Mouse (Mus musculus): Measurements from ENCODE around the gene Map3k4. TPM values are rescaled to one million over a fixed set of nuclear protein-coding genes. Genes with fewer than 3 reads are reported as not detected.
"Not testable (repeated sequence)": the region's sequence is repeated elsewhere in the genome, so short reads cannot be mapped to it uniquely, and the experiment has no call there.

Gene Map3k4
- polyA plus RNA-seq, 1 experiment from 2014 or later, result 44.3 TPM

DNA sequence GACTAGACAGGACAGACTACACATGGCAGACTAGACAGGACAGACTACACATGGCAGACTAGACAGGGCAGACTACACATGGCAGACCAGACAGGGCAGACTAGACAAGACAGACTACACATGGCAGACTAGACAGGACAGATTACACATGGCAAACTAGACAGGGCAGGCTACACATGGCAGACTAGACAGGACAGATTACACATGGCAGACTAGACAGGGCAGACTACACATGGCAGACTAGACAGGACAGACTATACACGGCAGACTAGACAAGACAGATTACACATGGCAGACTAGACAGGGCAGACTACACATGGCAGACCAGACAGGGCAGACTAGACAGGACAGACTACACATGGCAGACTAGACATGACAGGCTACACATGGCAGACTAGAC, 28.8 kb downstream of the Map3k4 start:
- ATAC-seq (ENCODE audit: borderline replicate concordance, extremely low read depth, low FRiP score, low TSS enrichment); H3K4me3 ChIP-seq; H3K9me3 ChIP-seq; H3K36me3 ChIP-seq; H3K27ac ChIP-seq; H3K4me2 ChIP-seq; H3K27me3 ChIP-seq; H3K9ac ChIP-seq: not testable (repeated sequence)
- 76% methylated on average over 1 of the region's 1 CpGs for WGBS
- H3K4me1 ChIP-seq, result peaks cover 15% of the 10 kb centered on the region

DNA sequence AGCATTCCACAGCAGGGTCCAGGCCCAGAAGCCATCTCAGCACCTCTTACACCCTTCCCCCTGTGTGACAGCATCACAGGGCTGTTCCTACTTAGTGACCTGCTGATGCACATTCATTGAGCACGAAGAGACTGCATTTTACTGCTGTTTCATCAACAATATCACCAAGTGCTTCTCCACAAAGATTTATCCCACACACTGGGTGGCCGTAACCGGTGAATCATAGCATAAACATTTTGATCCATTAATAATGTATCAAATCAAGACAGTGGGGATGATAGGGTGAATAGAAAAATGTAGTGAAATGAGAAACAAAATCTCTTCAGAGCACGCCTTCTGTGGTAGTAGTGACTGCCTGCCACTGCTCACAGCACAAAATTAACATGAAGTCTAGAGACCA, 29.7 kb downstream of the Map3k4 start:
- no peak for ATAC-seq (ENCODE audit: borderline replicate concordance, extremely low read depth, low FRiP score, low TSS enrichment)
- Histone ChIP-seq H3K27ac (no peak overlapping the region), H3K36me3 (no peaks in the 10 kb centered on the region), H3K27me3 (no peaks in the 10 kb centered on the region), H3K4me2 (no peak overlapping the region), H3K9me3 (no peaks in the 10 kb centered on the region), H3K9ac (no peak overlapping the region), H3K4me3 (no peak overlapping the region), H3K4me1 (peaks cover 8% of the 10 kb centered on the region)
- 74% methylated on average over 4 of the region's 4 CpGs for WGBS

DNA sequence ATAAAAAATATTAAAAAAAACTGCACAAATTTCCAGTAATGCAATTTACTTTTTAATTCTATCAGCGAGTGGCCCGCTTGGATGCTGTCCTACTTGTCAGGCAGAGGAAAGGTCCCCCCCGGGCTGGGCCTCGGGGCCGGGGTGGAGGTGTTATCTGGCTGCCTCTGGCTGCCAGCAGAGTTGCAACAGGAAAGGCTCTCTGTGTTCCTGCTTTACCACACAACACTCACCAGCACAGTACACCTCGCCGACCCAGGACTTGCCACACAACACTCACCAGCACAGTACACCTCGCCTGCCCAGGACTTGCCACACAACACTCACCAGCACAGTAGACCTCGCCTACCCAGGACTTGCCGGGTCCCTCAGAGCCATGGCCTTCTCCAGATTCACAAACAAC, 38.8 kb downstream of the Map3k4 start:
- H3K27ac ChIP-seq, result no peak overlapping the region
- H3K9ac ChIP-seq, result no peak overlapping the region
- H3K27me3 ChIP-seq, result no peaks in the 10 kb centered on the region
- no peak for ATAC-seq (ENCODE audit: borderline replicate concordance, extremely low read depth, low FRiP score, low TSS enrichment)
- H3K9me3 ChIP-seq, result no peaks in the 10 kb centered on the region; the same call in 1 of the 2 replicates
- H3K4me1 ChIP-seq, result no peaks in the 10 kb centered on the region
- H3K36me3 ChIP-seq, result peaks cover 22% of the 10 kb centered on the region; the same call in 1 of the 2 replicates
- H3K4me3 ChIP-seq, result no peak overlapping the region
- WGBS, result 79% methylated on average over 10 of the region's 10 CpGs
- H3K4me2 ChIP-seq, result no peak overlapping the region

DNA sequence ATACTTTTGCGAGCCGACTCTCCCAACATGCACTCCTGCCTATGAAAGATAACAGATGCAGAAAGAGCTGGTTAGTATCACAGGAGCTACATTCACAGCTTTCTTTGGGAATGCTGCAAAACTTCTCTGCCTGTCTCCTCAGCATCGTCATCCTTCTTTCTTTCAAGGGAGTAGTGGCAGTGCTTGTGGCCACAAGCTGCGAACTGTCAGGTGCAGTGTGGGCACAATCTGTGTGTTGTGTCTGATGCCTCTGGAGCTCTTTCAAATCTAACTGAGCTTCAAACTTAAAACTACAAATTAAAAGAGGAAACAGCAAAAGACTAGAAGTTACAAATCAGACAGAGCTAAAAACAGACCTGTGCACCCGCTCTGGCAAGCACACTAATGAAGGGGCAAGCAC, 40.5 kb downstream of the Map3k4 start:
- Histone ChIP-seq H3K9me3 (no peaks in the 10 kb centered on the region; the same call in 1 of the 2 replicates), H3K4me1 (no peaks in the 10 kb centered on the region), H3K27ac (no peak overlapping the region), H3K9ac (no peak overlapping the region), H3K27me3 (no peaks in the 10 kb centered on the region), H3K4me3 (no peak overlapping the region), H3K36me3 (peaks cover 18% of the 10 kb centered on the region; the same call in 1 of the 2 replicates), H3K4me2 (no peak overlapping the region)
- no peak for ATAC-seq (ENCODE audit: borderline replicate concordance, extremely low read depth, low FRiP score, low TSS enrichment)
- WGBS, result 77% methylated on average over 5 of the region's 5 CpGs

DNA sequence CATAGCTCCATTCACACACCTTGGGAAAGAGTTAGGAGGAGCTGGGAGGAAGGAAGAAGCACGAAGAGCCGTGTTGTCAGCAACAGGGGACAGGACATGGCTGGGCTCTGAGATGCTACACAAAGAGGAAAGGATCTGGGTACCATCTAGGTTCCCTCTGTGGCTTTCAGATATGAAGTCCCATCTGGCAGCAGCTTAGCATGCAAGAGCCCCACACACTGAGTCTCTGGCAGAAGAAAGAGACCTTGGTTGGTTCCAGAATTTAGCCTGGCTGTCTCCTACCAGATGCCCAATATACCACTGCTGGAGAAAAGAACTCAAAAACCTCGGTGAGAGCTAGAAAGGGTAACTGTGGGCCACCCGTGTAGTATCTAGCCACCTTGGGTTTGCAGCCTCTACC, 41.3 kb downstream of the Map3k4 start:
- H3K36me3 ChIP-seq, result peaks cover 16% of the 10 kb centered on the region; the same call in 1 of the 2 replicates
- H3K9me3 ChIP-seq, result no peaks in the 10 kb centered on the region

DNA sequence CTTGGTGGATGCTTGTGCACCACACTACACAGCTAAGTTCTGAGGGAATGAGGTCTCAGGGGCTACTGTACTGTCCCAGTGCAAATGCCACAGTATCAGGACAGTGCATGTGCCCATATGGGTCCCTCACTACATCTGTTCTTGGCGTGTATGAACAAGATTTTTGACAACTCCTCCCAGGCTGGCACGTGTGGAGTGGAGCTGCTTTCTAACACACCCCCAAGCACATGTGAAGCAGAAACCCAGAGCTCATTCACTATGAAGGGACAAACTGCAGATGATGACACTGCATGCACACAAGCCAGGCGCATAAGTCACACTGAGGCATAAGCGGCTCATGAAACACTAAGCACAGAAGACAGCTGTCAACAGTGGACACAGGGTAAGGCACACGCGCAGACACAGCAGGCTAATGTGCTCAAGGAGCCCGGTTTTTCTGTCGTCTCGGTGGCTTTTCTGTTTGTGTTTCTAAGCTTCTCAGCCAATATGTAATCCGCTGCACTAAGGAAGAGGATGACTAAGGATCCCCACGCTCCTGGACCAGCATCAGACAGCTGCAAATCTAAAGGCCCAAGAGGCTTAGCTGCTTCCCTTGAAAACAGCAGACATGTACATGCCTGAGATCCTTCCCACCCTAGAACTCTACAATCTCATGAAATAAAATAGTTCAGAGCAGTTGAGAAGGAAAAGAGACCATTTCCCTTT, 41.9 kb downstream of the Map3k4 start:
- Histone ChIP-seq H3K4me3 (no peak overlapping the region), H3K4me2 (no peak overlapping the region), H3K27ac (no peak overlapping the region), H3K9ac (no peak overlapping the region), H3K27me3 (no peaks in the 10 kb centered on the region), H3K9me3 (no peaks in the 10 kb centered on the region), H3K4me1 (no peaks in the 10 kb centered on the region), H3K36me3 (peaks cover 20% of the 10 kb centered on the region)
- WGBS, result 86% methylated on average over 11 of the region's 11 CpGs
- no peak for ATAC-seq (ENCODE audit: borderline replicate concordance, extremely low read depth, low FRiP score, low TSS enrichment)

More for the DNA sequence above, 41.3 kb downstream of the Map3k4 start:
- Histone ChIP-seq H3K4me1 (no peaks in the 10 kb centered on the region), H3K9ac (no peak overlapping the region), H3K4me2 (no peak overlapping the region), H3K4me3 (no peak overlapping the region), H3K27ac (no peak overlapping the region), H3K27me3 (no peaks in the 10 kb centered on the region)
- WGBS, result 78% methylated on average over 4 of the region's 4 CpGs
- no peak for ATAC-seq (ENCODE audit: borderline replicate concordance, extremely low read depth, low FRiP score, low TSS enrichment)

DNA sequence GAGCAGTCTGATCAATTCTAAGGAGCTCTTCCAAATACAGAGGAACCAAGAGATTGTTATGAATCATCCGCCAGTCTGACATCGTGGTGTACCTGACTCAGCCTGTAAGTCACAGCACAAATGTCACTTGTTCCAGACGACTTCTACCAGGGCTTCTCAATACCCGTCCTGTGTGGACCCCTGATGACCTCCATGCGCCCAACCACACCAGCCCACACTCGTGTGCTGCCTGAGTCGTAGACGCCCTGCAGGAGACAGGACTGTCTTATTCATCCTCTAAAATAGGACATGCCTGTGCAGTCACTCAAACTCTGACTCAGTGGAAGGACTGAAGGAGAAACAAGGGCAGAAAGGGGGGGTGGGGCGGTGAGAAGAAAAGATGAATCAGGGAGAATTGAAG, 42.8 kb downstream of the Map3k4 start:
- Histone ChIP-seq H3K4me3 (no peak overlapping the region), H3K36me3 (peaks cover 29% of the 10 kb centered on the region), H3K27me3 (no peaks in the 10 kb centered on the region), H3K4me1 (no peaks in the 10 kb centered on the region), H3K4me2 (no peak overlapping the region), H3K27ac (no peak overlapping the region), H3K9me3 (no peaks in the 10 kb centered on the region), H3K9ac (no peak overlapping the region)
- ATAC-seq (ENCODE audit: borderline replicate concordance, extremely low read depth, low FRiP score, low TSS enrichment), result no peak
- WGBS, result 77% methylated on average over 9 of the region's 9 CpGs

DNA sequence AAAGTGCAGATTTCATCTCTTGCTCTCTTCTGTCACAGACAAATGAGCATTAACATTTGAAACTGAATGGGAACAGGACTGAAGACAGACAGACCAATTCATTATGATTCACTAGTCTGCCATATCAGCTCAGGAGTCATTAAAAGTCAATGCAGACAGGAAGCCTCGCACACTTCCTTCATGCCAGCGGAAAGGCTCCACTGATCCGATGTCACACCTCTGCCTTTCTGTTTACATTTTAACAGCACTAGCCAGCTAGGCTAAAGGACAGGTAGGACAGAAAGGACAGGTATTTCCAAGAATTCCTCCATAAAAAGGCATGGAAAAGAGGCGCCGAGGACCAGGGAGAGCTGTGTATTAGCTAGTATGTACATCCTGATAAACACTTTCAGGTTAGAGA, 45.6 kb downstream of the Map3k4 start:
- WGBS, result 63% methylated on average over 5 of the region's 5 CpGs
- peaks cover 46% of the 10 kb centered on the region for H3K36me3 ChIP-seq
- ATAC-seq (ENCODE audit: borderline replicate concordance, extremely low read depth, low FRiP score, low TSS enrichment), result no peak

DNA sequence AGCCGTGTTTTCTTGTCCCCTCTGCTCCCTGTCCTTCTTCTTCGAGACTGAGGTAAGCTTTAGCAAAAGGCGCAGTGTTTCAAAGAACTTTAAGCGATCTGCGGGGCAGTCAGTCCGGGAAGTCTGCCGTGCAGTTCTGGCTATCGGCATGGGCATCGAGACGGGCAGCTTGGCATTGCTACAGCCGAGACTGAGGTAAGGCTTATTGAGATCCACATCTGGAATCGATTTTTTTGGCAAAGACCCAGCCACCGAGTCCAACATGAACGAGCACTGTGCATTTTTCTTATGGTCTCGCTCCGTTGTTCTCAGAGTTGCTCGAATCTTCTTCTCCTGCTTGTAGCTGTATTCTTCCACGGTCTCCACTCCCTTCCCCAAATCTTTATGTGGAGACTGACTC, 46.8 kb downstream of the Map3k4 start:
- 88% methylated on average over 18 of the region's 18 CpGs for WGBS
- H3K4me3 ChIP-seq, result no peak overlapping the region
- H3K4me2 ChIP-seq, result no peak overlapping the region
- no peak for ATAC-seq (ENCODE audit: borderline replicate concordance, extremely low read depth, low FRiP score, low TSS enrichment)
- no peak overlapping the region for H3K27ac ChIP-seq
- no peak overlapping the region for H3K9ac ChIP-seq
- no peaks in the 10 kb centered on the region for H3K27me3 ChIP-seq
- H3K9me3 ChIP-seq, result no peaks in the 10 kb centered on the region
- H3K4me1 ChIP-seq, result peaks cover 7% of the 10 kb centered on the region
- H3K36me3 ChIP-seq, result peaks cover 41% of the 10 kb centered on the region

More for the DNA sequence above, 45.6 kb downstream of the Map3k4 start:
- Histone ChIP-seq H3K4me3 (no peak overlapping the region), H3K9ac (no peak overlapping the region), H3K4me2 (no peak overlapping the region), H3K9me3 (no peaks in the 10 kb centered on the region), H3K4me1 (no peaks in the 10 kb centered on the region), H3K27me3 (no peaks in the 10 kb centered on the region), H3K27ac (no peak overlapping the region)

DNA sequence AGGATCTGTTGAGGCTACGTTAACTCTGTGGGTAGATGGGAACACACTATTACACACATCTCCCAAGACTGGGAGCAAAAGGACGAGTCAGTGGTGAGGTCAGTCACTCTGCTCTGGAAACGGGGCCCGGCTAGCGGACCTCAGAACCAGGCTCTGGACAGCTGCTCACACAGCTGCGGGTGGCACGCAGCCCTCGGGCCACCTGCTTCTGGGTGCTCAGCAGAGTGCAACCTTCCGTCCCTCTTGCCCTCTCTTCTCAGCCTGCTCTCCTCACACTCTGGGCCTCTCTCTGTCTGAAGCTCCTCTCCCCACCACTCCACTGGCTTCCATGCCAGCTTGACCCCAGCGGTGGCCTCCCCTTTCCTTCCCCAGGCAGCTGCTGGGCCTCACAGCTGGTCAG, 50.1 kb downstream of the Map3k4 start:
- no peak overlapping the region for H3K27ac ChIP-seq
- peaks cover 28% of the 10 kb centered on the region for H3K4me1 ChIP-seq
- H3K36me3 ChIP-seq, result peaks cover 30% of the 10 kb centered on the region
- ATAC-seq (ENCODE audit: borderline replicate concordance, extremely low read depth, low FRiP score, low TSS enrichment), result no peak
- no peak overlapping the region for H3K4me3 ChIP-seq
- 83% methylated on average over 10 of the region's 10 CpGs for WGBS
- no peak overlapping the region for H3K4me2 ChIP-seq
- no peaks in the 10 kb centered on the region for H3K9me3 ChIP-seq
- no peaks in the 10 kb centered on the region for H3K27me3 ChIP-seq
- H3K9ac ChIP-seq, result no peak overlapping the region

DNA sequence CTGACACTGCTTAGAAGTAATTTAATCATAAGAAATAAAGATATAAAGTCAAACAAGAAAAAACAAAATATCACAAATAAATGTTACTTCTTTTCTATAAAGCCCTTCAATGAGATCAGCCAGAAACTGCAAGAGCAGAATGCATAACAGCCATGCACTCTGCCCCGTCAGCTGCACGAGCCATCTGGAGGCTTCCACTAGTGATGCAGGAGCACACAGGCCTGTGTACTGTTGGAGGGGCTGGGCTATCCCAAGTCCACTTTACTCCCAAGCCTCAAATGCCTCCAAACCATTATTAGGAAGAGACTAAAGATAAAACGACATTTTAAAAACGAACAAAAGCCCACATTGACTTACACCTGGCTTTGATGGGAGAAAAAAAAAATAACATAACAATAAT, 50.5 kb downstream of the Map3k4 start:
- H3K9ac ChIP-seq, result no peak overlapping the region
- ATAC-seq (ENCODE audit: borderline replicate concordance, extremely low read depth, low FRiP score, low TSS enrichment), result no peak
- peaks cover 33% of the 10 kb centered on the region for H3K36me3 ChIP-seq
- no peak overlapping the region for H3K4me3 ChIP-seq
- H3K4me2 ChIP-seq, result no peak overlapping the region
- 79% methylated on average over 4 of the region's 4 CpGs for WGBS
- H3K27ac ChIP-seq, result no peak overlapping the region
- no peaks in the 10 kb centered on the region for H3K9me3 ChIP-seq
- peaks cover 28% of the 10 kb centered on the region for H3K4me1 ChIP-seq
- no peaks in the 10 kb centered on the region for H3K27me3 ChIP-seq

DNA sequence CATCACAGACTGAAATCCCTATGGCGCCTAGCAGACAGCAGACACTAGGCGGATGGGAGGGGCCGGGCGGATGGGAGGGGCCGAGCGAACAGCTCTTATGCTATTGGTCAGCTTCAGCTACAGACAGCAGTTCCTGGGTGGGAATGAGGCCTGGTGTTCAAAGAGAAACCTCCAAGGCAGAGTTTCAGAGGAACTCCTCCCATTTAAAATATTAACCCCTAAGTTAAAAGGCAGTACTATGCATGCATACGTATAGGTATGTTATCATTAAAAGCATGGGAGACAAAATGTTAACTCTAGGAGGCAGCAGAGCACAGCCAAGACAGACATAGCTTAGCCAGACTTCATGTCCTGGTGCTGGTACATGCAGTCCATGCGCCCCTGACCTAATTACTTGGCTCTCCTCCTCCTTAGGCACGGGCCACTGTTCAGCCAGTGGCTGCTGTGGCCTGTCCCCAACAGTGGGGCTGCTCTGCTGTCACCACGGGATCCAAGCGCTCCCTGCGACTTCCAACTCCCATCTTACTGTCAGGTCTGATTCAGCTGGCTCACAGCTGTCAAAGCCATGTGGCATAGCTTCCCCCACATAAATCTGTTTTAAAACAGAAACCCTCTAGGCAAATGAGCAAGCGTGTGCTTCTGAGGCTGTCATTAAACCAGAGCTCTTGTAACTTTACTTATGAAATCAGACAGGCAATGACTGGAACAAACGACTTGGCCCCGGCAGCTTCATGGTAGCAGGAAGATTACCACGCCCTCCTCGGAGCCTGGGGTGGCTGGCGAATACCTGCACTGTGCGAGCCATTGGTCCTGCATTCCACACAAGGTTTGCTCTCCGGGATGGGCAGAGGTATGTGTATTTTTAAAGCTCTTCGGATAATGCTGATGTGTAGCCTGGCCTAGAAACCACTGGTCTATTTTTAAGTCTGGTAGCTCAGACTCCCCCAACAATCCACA, 52.3 kb downstream of the Map3k4 start:
- H3K9ac ChIP-seq, result no peak overlapping the region
- H3K27me3 ChIP-seq, result no peaks in the 10 kb centered on the region
- H3K27ac ChIP-seq, result peak overlapping the region; percentile 49
- H3K4me2 ChIP-seq, result no peak overlapping the region
- H3K36me3 ChIP-seq, result peaks cover 29% of the 10 kb centered on the region
- no peak overlapping the region for H3K4me3 ChIP-seq
- ATAC-seq (ENCODE audit: borderline replicate concordance, extremely low read depth, low FRiP score, low TSS enrichment), result peak; percentile 78
- peaks cover 28% of the 10 kb centered on the region for H3K4me1 ChIP-seq
- no peaks in the 10 kb centered on the region for H3K9me3 ChIP-seq
- 57% methylated on average over 21 of the region's 21 CpGs for WGBS
